Mouse (Mus musculus) cerebellum, adult 2 months (tissue): ENCODE results near the gene Fnbp1l.

Experiments
- CTCF ChIP-seq: fragments of 200-500 bp; IDR thresholded peaks from 2 replicates; pipeline ENCODE4 v1.5.1; 2011; ENCODE audit warnings: low read depth, mild to moderate bottlenecking, control low read depth, low read length, moderate library complexity, borderline replicate concordance; ENCODE audit not compliant: insufficient read depth
- POLR2A ChIP-seq: fragments of 200-500 bp; IDR thresholded peaks from 2 replicates; pipeline ENCODE4 v1.6.1; 2011; ENCODE audit warnings: low read length, control low read depth, borderline replicate concordance; ENCODE audit not compliant: insufficient read depth

DNA sequence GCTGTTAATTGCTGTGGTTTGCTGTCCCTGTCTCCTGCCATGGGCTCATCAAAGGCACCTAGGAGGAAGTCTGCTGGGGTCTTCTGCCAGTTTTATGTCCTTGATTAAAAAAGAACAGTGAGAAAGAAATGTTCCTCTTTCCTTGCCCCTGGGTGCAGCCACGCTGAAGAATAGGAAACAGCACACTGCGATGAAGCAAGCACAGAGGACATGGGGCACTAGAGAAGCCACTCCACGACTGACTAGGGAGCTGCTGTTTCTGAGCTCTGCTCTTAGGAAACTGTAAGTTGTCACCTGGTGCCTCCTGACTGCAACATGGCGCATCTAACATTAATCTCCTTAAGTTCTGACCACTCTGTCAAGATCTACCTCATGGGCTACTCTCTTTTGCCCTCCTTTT, 53.0 kb downstream of the Fnbp1l start:
- TF ChIP-seq POLR2A (no peak), CTCF (no peak)
